Comparison of ENCODE assay signal across 8 mouse cellular contexts in the genomic region with DNA sequence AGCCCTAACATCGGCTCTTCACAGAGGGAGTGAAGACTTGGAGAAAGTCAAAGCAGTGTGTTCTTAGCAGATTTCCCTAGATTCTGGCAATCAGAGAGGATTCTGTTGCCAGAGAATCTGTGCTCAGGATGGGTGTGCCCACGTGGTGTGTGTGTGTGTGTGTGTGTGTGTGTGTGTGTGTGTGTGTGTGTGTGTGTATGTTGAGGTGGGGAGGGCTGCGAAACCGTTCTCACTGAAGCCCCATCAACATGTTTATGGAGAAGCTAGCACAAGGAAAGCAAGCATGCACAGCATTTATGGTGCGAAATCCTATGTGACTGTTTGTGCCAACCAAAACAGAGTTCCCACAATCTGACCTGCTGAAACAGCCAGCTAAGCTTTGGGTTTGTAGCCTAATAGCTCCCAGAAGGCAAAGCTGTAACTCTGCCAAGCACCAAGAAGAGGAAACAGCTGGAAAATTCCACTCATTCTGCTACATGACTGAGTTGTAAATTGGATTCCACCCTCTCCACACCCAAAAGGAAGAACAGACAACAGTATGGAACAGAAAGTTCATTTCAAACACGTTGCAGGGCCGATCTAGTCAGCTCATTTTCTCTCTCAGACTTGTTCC. TPM values are rescaled to one million over a fixed set of nuclear protein-coding genes. Genes with fewer than 3 reads are reported as not detected.
DNase-seq lines count a peak whose midpoint lies in the region; TF ChIP-seq lines count a peak whose summit lies in the region.

No protein-coding gene starts in this region.

- H3K4me1 ChIP-seq in testis, adult 2 months (ENCODE audit: control insufficient read depth, insufficient read depth, low read length), result no peaks in the 10 kb centered on the region

- H3K36me3 ChIP-seq in testis, adult 2 months (ENCODE audit: control insufficient read depth, insufficient read depth, low read length), result no peaks in the 10 kb centered on the region

- peak; percentile 30 to 42 for DNase-seq in right cerebral cortex, adult 2 months (ENCODE audit: low spot score in 2 of 2)
- no peak for DNase-seq in right cerebral cortex, postnatal 4 days
- DNase-seq in gastrocnemius, adult 8-10 months (ENCODE audit: low spot score in 2 of 2), result peak; percentile 59 to 67
- peak; percentile 70 for DNase-seq in kidney, adult 18-20 months
- peak; percentile 26 to 81 for DNase-seq in left cerebral cortex, postnatal 25 days (ENCODE audit: low spot score in 2 of 2)
- DNase-seq in spleen, postnatal 36 days (ENCODE audit: low spot score in 2 of 2), result no peak
- no peak for DNase-seq in cerebellum, postnatal 4 days (ENCODE audit: low spot score in 2 of 2)

- H3K27me3 ChIP-seq in testis, adult 2 months (ENCODE audit: control insufficient read depth, insufficient read depth, low read length), result no peaks in the 10 kb centered on the region

- no peak for TF ChIP-seq CTCF in testis, adult 2 months (IDR thresholded peaks at IDR 0.05; ENCODE audit: control insufficient read depth, insufficient read depth, insufficient replicate concordance, low read depth, low read length)

- TF ChIP-seq POLR2A in testis, adult 2 months (IDR thresholded peaks at IDR 0.05; ENCODE audit: control insufficient read depth, low read depth, low read length), result no peak

- intact Hi-C loops in left cerebral cortex, postnatal 25 days (cut with DNase I), result no loop called here

- H3K27ac ChIP-seq in testis, adult 2 months (ENCODE audit: control insufficient read depth, insufficient read depth, low read depth, low read length), result peak overlapping the region; percentile 82

- H3K4me3 ChIP-seq in testis, adult 2 months (ENCODE audit: control insufficient read depth, low read depth, low read length), result no peak overlapping the region

RNA-seq across cellular contexts. Expression of a gene that starts 13.7 kb away (rescaled TPM):
- total RNA-seq in gastrocnemius, adult 8-10 months (2022), result 10 to 100 TPM; 16.5 to 34.3 (median 26.9) TPM
- total RNA-seq in left cerebral cortex, postnatal 25 days (2021), result 10 to 100 TPM; 35.9 to 41.5 TPM
- 6.5 and 8.5 TPM in 2 replicates for polyA plus RNA-seq in testis, adult 2 months (2012; rRNA removed)

RNA-seq across cellular contexts. Expression of a gene that starts 48.2 kb away (rescaled TPM):
- 10 to 100 TPM; 14.8 to 39.6 (median 19.8) TPM for total RNA-seq in gastrocnemius, adult 8-10 months (2022)
- 10 to 100 TPM in 1 of 2 experiments, 1 to 10 TPM in 1; 8.3 to 11.3 TPM for total RNA-seq in left cerebral cortex, postnatal 25 days (2021)
- 22.1 and 26.0 TPM in 2 replicates for polyA plus RNA-seq in testis, adult 2 months (2012; rRNA removed)

Comparison
In these comparisons a context has a peak if more than half of its experiments do, and no peak if none do; other contexts are left out.
1. DNase-seq: peak in right cerebral cortex, adult 2 months (2 of 2), gastrocnemius, adult 8-10 months (2 of 2), kidney, adult 18-20 months (single experiment) and left cerebral cortex, postnatal 25 days (2 of 2); none in right cerebral cortex, postnatal 4 days (single experiment), spleen, postnatal 36 days (0 of 2) and cerebellum, postnatal 4 days (0 of 2).